Mouse (Mus musculus) liver, adult 2 months (tissue): ENCODE data around the gene Acvr1b.

Experiments
- CTCF ChIP-seq: fragments of 200-500 bp; IDR thresholded peaks from 2 replicates; pipeline ENCODE4 v1.5.1; 2011; ENCODE audit warnings: low read depth, low read length, control low read depth
- POLR2A ChIP-seq: fragments of 200-500 bp; IDR thresholded peaks from 2 replicates; pipeline ENCODE4 v1.6.1; 2011; ENCODE audit warnings: low read length, control low read depth; ENCODE audit not compliant: insufficient read depth; ENCODE audit errors: extremely low read depth

DNA sequence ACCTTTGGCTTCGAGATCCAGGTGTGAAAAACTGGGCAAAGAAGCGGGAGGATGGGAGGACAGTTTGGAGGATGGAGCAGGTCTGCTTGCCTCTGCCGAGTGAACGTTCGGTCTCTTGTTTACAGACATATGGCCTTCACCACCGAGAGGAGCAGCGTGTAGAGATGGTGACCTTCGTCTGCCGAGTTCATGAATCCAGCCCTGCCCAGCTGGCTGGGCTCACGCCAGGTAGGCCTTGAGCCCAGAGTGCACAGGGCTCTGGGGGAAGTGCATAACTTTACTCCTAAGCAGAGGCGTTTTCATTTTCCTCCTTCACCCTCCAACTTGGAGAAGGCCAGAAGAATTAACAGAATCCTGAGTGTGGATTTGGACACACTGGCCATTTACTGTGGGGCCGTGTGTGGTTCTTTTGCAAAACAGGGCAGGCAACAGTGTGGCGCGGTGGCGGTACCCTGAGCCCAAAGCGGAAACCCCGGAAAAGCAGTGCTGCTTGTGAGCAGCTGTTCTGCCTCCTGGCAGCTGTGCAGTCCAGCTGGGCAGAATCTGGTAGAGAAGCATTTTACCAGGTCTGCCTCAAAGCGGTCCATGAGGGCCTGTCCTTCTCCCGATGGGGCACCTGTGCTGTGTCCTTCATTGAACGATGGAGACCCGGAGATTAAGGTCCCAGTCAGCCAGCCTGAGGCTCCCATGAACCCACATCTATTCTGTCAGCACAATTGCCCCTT, 55.2 kb downstream of the Acvr1b start:
- TF ChIP-seq CTCF, result no peak
- TF ChIP-seq POLR2A, result no peak
